Mouse (Mus musculus) right cerebral cortex, postnatal 10 days (tissue): ENCODE data around the gene Man1b1.

ENCODE experiments used
- DNase-seq, 2 experiments: peaks; one replicate each; pipeline ENCODE4 v3.0.0; 2021; ENCODE audit warnings: low spot score in 2 of 2

Gene Man1b1

GRCm38 (mm10) chr2:25305587-25306359, 26.4 kb upstream of the Man1b1 start:
- no peak for DNase-seq

DNA sequence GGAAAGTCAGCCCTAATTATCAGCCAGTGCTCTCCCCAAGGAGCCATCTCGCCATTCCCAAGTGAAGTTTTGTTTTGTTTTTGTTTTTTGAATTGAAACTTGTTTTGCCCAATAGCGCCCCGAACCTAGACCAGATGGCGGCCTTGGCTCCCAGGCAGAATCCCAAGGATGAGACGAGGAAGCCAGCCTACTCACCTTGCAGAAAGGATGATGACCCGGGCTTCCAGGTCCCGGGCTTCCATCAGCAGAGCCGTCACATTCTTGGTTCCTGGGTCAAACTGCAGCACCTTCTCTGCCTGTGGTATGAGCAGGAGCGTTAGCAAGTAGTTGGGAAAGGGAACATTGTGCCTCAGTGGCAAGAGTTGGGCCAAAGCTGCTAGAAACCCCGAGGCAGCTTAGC, 22.0 kb upstream of the Man1b1 start:
- no peak for DNase-seq

- DNase-seq, result no peak
These were observed 21.2 kb upstream of the Man1b1 start for GRCm38 (mm10) chr2:25310969-25311368.

GRCm38 (mm10) chr2:25311491-25311891, 20.6 kb upstream of the Man1b1 start:
- DNase-seq, result no peak

DNA sequence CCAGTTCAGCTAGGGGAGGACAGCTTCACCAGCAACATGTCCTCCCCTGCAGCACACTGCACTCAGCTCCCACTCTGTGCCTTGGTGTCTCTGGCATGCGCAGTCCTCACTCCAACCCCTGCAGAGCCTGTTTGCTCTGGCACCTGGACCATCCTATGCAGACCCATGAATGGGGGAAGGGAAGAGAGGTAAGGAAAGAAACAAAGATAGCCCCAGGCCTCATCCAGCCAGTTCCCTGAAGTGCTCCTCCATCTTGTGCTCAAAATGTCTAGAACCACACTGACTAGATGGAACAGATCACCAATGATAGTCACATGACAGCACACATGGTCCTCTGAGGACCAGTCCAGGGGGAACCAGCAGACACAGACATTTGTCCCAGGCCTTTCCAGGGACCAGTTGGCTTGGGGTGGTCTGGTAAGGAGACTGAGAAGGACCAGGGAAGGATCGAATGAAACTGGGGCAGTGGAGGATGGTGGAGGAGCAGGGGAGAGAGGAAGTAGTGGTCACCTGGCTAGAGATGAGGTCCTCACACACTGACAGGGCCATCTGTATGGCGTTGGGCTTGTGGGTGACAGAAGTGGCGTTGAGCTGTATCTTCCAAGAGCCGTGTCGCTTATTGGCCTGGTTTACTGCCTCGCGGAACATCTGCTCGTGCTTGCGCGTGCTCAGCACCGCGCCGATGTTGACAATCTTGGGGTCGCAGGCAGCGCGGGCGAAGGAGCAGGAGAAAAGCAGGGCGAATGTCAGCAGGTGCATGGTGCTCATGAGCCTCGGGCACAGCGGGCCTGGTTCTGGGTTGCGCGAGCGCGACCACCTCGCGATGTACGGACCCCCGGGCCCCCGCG, 13.8 kb upstream of the Man1b1 start:
- peak in 1 of 2 experiments; percentile 68 for DNase-seq

DNA sequence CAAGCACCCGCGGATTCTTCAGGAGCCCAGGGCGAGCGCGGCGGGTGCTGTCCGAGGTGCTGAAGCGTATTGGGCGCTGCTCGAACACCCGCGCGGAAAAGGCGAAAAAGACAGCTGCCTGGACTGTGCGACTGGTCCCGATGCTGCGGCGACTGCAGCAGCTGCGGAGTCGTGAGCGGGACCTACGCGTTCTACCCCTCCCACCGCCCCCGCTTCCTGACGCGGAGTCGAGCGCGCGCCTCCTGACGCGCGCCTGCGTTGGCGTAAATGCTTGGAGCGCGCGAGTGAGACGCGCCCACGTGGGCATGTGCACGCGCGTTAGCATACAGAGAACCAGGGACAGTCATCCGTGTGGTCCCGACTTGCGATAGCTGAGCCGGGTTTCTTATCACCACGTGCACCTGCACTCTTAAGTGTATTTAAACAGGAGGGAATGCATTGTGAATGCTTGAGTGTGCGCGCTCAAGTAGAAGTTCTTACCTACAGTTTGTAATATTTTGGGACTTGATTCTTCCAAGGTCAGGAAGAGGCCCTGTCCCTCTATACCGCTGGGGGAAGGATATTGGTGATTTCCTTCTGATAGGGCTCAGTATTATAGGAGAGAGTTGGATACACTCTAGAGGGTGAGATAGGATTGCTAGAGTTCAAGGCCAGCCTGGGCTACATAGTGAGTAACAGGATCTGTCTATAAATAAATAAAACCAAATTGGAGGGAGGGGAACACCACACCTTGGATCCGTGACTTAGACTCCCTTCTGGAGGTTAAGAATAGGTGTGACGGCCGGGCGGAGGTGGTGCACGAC, 13.0 kb upstream of the Man1b1 start, which contains the start of gene Grin1:
Grin1 (minus strand) TSS at position 217 of the 803 bp plus-strand sequence.
- DNase-seq, result peak; percentile 95 to 96

DNA sequence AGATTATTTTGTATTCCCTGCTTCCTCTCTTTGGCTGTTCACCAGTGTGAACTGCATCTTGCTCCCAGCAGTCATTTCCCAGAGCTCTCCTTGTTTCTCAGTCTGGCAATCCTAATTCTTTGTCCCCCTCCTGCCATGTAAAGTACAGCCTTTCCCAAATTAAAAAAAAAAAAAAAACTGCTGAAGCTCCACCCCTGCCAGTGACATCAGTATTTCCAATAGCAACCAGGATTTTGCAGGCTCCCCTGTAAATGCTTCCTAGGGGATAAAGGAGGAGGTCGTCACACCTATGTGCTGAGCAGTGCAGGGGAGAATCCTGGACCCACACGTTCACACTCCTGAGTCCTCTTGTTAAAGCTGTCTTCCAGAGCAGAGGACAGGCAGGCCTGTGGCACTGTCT, 12.1 kb upstream of the Man1b1 start:
- DNase-seq, result peak; percentile 32 to 52

GRCm38 (mm10) chr2:25326036-25326435, 6.1 kb upstream of the Man1b1 start:
- no peak for DNase-seq

GRCm38 (mm10) chr2:25328440-25328839, 3.7 kb upstream of the Man1b1 start:
- peak; percentile 61 for DNase-seq

DNA sequence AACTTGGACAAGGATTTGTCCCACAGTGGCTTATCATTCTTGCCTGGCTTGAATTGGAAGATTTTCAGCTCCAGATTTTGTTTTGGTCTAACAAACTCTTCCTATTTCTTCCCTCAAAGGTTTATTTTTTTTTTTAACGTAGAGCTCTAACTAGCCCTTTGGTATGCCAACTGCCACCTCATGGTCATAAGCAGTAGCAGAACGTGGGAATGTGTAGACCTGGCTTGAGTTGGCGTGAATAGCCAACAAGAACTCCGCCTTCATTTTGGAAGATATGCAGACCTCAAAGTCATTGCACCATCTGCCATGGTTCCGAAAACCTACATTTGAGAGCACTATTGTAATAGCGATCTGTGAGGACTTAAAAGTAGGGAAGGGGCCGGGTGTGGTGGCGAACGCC, 668 bp upstream of the Man1b1 start:
- no peak for DNase-seq

DNA sequence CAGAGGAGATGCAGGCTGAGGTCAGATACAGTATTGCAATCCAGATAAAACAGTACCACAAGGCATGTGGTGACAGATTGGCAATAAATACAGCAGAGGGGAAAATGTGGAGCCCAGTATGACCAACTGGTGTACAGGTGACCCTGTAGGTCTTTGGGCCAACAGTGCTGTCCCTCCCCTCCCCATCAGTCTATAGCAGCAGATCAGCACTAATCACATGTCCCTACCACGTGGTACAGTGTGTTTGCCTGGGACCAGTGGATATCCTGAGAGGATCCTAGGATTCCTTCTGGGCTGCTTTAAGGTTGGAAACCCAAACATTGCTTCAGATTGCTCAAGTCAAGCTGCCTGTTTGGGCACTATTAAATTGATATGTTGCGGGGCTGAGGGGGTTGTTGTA, 1.4 kb downstream of the Man1b1 start:
- no peak for DNase-seq

GRCm38 (mm10) chr2:25338303-25338702, 6.2 kb downstream of the Man1b1 start:
- no peak for DNase-seq

- no peak for DNase-seq
These were observed 16.0 kb downstream of the Man1b1 start for GRCm38 (mm10) chr2:25348162-25348561.

- DNase-seq, result no peak
These were observed 17.4 kb downstream of the Man1b1 start for GRCm38 (mm10) chr2:25349499-25349898.

DNA sequence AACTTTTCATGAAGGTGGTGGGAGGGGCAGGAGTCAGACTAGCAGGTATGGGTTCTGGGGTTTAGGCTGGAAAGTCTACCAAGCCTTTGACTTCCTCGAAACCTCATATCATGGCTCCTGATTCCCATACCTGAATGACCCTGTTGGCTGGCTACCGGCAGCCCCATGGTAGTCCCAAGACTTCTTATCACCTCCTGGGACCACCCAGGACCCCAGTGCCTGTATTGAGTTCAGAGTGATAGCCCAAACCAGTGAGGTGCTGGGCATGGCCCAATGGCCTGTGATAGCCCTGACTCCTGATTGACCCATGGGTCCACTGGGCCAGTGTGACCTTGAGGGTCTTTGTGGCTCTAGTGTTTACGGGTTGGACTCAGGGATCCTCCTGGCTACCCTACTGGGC, 18.6 kb downstream of the Man1b1 start:
- no peak for DNase-seq

DNA sequence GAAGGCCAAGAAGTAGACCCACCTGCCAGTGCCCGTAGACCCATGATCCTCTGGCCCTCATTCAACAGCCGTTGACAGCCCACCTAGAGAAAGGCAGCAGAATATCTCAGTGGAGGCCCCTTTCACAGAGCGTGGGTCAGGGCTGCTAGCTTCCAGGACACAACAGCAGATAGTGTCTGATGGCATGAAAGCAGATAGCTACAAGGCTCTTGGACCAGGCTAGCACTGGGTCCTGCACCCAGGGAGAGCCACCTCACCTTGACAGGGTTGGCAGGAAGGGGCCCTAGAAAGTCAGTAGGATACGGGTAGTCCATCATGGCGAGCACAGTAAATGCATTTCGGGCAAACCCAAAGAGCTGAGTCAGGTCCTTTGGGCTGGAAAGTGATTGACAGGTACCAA, 22.1 kb downstream of the Man1b1 start:
- DNase-seq, result no peak

- DNase-seq, result no peak
These were observed 23.4 kb downstream of the Man1b1 start for GRCm38 (mm10) chr2:25355419-25356066.

GRCm38 (mm10) chr2:25356208-25357079, 24.3 kb downstream of the Man1b1 start, which contains the start of gene Dpp7:
TSS of gene Dpp7 (minus strand) at chr2:25356359.
- peak; percentile 89 to 93 for DNase-seq

GRCm38 (mm10) chr2:25359848-25360247, 27.7 kb downstream of the Man1b1 start:
- no peak for DNase-seq

DNA sequence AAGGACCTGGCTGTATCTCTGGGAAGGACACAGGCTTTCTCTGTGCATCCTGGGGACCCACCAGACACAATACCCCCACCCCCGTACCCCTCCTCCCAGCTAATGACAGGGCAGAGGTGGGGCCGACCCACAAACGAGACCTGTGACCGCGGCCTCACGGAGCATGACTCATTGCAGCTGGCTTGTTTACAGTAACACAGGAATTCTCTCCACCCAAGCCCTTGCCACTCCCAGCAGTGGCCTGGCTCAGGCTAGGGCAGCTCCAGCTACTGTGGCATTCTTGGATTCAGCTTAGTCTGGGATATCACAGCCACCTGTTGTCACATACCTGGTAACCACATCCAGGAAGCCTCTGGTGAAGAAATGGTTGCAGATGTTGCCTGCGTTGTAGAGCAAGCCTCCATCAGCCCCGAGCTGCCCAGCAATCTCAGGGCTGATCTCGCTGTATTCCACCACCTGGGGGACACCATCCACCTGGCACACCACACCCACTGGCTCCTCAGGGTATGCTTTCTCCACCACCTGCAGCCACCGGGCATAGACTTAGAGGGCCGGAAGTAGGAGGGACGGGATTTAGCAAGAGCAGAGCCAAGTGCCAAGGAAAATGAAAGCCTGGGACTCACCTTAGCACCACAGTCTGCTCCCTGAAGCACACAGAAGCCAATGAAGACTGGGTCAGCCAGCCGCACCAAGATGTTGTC, 31.5 kb downstream of the Man1b1 start:
- no peak for DNase-seq
